Mouse (Mus musculus) thymus, adult 2 months (tissue): ENCODE measurements around the gene Qk.

Experiments
- CTCF ChIP-seq: fragments of 200-500 bp; IDR thresholded peaks from 2 replicates; pipeline ENCODE4 v1.5.1; 2012; ENCODE audit warnings: mild to moderate bottlenecking, control low read depth, low read length, moderate library complexity, borderline replicate concordance; ENCODE audit not compliant: control insufficient read depth, poor library complexity, insufficient read depth; ENCODE audit errors: extremely low read depth
- POLR2A ChIP-seq: fragments of 200-500 bp; IDR thresholded peaks from 2 replicates; pipeline ENCODE4 v1.6.1; 2012; ENCODE audit warnings: mild to moderate bottlenecking, low read length, control low read depth, moderate library complexity; ENCODE audit not compliant: control insufficient read depth, poor library complexity, insufficient read depth; ENCODE audit errors: extremely low read depth

DNA sequence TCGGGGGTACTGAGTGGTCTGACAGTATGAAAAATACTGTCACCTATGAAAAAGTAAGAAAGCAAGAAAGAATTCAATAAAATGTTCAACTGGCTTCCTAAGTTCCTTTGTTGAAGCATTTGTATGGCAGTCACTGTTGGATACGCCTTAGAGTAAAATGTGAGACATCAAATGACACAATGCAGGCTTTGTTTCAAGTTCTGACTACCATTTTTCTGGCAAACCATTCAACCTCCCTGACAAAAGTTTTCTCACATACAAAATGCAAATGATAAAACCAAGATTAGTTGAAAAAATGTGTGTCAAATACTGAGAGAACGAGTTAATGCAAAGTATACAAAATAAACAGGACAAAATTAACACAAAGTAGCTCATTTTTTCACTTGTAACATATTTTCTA, 50.1 kb downstream of the Qk start:
- TF ChIP-seq POLR2A (no peak), CTCF (no peak)
